Mouse (Mus musculus) lung, postnatal 4 days (tissue): ENCODE data around the gene Spryd4.
"Not testable (repeated sequence)": the region's sequence is repeated elsewhere in the genome, so short reads cannot be mapped to it uniquely, and the experiment has no call there.

Experiments used
- DNase-seq, 2 experiments: peaks; one replicate each; pipeline ENCODE4 v3.0.0; 2021

The Spryd4 gene

DNA sequence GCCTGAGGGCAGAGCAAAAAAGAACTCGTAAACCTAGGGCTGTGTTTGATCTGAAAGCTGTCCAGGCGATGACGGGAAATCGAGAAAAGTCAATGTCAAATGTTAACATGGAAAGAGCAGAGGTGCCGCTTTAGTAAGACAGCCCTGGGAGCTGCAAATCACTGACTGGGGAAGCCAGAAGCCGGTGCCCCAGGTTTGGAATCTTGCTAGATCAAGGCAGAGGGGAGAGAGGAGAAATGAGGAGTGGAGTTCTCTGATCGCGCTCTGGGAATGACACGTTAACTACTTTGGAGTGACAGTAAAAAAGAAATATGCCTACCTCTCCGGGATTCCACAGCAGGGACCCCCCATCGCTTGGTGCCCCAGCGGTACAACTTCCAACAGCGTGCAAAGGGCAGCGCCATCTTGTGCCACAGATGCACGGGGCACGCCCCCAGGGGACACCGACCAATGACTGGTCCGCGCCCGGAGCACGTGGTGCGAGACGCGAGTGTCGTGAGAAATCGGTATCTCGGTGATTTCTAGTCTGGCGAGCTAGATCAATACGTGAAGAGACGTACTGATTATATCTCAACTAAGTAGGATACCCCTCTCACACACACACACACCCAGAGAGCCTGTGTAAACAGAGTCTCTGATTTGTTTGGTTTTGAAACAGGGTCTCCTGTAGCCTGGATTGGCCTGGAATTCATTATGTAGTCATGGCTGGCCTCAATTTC is at the start of gene Spryd4:
TSS of gene Spryd4 (minus strand) at position 418 of the 719 bp plus-strand sequence.
- DNase-seq = peak; percentile 90 to 91

DNA sequence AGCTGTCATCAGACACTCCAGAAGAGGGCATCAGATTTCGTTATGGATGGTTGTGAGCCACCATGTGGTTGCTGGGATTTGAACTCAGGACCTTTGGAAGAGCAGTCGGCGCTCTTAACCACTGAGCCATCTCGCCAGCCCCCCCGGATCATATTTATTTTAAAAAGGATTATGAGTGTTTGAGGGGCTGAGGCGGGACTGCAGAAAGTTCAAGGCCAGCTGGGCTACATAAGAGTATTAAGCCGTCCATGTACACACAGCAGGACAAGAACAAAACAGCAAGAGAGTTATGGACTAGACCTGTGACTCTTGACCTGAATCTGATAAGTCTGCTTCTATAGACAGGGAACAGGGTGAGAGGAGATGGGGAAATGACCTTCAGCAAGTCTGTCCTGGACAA is 48.8 kb upstream of the Spryd4 start:
- DNase-seq = not testable (repeated sequence)

DNA sequence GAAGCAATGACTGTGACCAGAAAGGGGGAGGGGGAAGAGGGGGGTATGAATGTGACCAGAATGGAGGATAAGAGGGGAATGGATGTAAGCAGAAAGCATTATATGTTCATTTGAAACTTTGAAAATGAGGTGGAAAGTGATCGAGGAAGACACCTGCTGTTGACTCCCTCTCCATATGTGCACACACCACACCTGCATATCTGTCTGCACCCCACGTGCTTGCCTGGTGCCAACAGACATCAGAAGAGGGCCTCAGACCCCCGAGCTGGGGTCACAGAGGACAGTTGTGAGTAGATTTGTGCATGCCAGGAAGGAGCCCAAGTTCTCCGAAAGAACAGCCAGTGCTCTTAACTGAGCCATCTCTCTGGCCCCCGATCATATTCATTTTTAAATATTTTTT is 48.3 kb upstream of the Spryd4 start:
- no peak for DNase-seq

DNA sequence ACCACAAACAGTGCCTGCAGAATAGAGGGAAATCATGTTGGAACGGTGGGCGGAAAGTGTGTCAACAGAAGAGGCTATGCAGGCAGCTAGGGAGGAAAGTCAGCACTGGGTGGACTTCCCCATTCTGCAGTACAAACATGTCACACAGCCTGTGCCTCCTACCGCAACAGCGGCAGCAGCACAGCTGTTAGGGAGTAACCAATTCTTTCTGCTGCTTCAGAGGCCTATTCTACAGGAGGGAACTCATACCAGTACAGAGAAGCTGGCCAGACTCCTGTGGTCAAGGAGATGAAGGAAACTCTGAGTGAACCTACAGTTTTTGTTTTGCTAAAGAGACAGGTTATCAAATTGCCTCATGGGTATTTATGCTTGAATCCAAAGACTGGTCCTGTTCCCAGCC is 47.3 kb upstream of the Spryd4 start:
- peak in 1 of 2 experiments; percentile 31 for DNase-seq

DNA sequence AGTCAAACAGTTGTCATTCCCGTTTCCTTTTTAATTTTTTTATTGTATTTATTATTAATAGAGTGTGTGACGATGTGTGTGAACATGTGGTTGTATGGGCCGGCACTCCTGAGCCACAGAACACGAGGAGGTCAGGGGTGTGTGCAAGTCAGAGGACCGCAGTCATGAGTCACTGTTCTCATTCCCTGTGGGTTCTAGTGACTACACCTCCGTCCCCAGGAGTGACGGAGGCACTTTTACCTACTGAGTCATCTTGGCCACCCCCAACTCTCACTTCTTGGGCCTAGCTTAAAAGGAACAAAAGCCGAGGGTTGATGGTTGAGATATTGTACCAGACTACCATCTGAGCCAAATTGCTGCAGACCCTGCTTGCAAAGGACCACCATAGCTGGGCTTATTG is 44.7 kb upstream of the Spryd4 start:
- no peak for DNase-seq

DNA sequence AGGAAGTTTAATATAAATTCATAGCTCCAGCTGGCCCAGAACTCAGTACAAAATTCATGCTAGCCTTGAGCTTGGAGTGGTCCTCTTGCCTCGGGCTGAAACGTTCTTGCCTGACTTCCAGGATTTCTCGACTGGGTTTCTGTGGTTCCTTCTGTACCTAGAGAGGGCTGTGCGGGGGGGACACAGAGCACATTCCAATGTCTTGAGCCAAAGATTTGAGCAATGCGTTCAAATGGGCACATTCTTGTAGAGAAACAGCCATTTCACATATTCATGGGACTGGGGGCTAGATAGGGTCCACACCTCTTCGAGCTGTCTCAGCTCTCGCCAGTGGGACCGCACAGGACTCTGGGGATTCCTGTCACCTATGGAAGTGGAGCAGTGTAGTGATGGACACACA is 44.3 kb upstream of the Spryd4 start:
- no peak for DNase-seq

DNA sequence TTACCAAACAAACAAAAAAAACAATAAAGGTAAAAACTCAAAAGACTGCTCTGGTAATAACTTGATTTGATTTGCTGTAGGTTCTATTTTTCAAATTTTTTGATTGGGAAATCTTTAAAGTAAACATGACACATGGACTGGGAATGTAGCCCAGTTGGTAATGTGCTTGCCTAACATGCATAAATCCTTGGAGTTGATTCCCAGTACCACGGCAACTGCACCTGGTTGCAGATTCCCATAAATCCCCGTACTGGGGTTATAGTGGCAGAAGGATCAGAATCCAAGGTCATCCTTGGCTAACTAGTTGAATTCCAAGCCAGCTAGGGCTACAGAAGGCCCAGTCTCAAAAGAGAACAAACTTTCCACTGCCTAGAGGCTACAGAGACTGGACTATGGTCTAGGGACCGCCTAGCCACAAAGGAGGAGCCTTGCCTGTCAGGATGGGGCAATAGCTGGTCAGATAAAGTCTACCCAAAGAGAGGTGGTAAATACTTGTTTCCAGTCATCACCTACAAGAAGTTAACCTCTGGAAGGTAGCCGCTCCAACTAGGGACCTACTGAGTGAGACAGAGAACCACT is 42.2 kb upstream of the Spryd4 start, which contains the start of gene Apon:
TSS of gene Apon (plus strand) at position 420 of the 579 bp plus-strand sequence.
- DNase-seq = no peak

DNA sequence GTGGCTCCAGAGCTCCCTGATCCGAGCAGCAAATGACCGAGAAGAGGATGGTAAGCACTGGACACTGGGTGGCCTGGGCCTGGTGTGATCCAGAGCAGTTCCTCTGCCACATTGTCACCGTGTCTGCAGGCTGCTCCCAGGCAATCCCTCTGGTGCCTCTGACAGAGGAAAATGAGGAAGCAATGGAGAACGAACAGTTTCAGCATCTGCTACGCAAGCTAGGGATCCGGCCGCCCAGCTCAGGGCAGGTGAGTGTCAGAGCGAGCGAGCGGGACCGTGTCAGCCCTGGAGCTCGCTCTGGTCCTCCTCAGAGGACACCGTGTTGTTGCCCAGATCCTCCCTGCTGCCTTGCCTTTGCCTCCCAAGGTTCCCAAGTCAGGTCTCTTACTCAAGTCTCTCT is 39.0 kb upstream of the Spryd4 start:
- no peak for DNase-seq

DNA sequence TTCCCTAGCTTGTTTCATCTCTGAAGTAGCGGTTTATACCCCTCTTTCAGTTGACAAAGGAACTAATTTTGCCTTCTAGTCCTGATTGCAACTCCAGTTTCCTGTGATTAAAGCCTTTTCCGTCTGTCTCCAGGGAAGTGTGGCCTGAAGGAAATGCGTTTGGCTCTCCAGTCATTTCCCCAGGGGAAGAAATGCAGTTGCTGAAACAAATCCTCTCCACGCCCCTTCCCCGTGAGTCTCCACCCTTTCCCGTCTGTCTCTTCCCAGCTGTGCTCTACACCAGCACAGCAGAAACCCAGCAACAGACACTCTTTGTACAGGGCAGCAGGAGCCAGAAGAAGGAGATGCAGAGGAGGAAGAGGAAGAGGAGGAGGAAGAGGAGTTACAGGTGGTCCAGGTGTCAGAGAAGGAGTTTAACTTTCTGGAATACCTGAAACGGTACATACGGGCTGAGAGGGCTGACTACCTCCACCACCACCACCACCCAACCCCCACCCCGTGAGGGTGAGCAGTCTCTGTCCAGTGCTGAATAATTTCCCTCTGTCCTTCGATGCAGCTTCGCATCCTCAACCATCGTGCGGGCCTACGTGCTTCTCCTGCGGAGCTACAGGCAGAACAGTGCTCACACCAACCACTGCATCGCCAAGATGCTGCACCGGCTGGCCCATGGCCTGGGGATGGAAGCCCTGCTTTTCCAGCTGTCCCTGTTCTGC is 35.6 kb upstream of the Spryd4 start:
- DNase-seq = peak; percentile 56 to 65

DNA sequence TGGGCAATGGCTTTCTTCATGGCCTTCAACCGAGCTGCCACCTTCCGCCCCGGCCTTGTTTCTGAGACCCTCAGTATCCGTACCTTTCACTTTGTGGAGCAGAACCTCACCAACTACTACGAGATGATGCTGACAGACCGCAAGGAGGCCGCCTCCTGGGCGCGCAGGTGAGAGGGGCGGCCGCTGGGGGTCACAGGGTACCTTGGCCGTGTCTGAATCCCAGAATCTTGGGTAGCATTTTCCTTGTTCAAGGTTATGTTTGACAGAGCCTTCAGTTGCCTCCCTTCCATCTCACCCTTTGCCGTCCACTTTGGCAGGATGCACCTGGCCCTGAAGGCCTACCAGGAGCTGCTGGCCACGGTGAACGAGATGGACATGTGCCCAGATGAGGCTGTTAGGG is 32.5 kb upstream of the Spryd4 start:
- DNase-seq = no peak

DNA sequence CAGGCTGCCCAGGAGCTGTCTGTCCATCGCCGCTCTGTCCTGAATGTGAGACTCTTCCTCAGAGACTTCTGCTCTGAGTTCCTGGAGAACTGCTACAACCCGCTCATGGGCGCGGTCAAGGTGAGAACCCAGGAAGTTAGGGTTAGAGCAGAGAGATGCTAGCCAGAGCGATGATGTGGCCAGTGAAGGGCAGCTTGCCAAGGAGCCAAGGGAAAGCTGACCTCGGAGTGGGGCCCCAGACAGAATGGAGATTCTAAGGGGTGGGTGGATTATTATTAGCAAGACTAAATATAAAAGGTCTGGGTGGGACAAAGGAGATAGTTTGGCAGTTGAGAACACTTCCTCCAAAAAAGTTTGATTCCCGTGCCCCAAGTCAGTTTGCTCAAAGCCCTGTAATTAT is 31.6 kb upstream of the Spryd4 start:
- no peak for DNase-seq

DNA sequence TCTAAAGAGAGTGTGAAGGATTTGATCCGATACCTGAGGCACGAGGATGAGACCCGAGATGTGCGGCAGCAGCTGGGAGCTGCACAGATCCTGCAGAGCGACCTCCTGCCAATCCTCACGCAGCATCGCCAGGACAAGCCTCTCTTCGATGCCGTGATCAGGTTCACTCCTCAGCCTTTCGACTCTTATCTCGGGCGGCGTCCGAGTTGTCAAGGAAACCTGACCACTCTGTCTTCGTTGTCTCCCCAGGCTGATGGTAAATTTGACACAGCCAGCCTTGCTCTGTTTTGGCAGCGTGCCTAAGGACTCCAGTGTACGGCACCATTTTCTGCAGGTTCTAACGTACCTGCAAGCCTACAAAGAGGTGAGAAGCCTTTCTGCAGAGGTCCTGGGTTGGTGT is 28.5 kb upstream of the Spryd4 start:
- no peak for DNase-seq

DNA sequence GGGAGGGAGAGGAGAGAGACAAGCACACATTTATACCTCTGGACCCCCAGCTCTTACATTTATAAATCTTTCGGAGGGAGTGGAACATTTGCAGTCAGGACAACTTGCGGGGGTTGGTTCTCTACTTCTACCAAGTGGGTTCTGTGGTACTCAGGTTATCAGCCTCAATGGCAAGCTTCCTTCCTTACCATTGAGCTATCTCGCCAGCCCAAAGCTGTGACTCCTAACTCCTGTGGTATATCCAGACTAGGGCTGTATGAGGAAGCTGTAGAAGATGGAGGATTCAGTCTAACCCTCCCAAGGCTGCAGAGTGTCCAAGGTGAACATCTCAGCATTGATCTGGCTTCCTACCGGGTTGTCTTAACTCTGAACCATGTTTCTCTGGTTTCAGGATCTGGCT is 27.5 kb upstream of the Spryd4 start:
- DNase-seq = no peak

DNA sequence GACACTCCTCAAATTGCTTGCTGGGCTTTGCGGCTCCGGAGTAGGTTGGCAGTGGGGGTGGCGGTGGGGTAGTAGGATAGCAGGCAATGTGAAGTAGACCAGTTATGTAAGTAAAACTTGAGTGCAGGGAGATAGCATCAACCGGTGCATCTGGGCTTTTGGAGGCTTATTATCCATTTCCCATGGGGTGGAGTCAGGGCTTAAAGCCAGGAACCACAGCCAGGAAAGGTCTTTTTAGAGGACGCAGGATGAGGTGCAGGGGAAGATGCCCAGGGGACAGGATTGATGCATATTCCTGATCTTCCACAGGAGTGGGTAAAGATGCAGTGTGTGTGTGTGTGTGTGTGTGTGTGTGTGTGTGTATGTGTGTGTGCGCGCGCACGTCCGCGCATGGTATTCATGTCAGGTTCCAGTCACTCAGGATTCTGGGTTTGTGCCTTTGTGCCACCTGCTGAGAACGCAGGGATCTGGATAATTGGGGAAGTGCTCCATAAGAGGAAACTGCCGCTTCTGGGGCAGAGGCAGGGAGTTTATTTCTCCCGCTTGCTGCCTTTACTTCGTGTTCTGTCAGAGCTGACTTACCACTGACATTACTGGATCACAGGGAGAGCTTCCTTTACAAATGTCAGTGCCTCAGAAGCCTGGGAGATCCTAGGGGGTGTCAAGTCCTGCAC is 26.3 kb upstream of the Spryd4 start:
- no peak for DNase-seq

DNA sequence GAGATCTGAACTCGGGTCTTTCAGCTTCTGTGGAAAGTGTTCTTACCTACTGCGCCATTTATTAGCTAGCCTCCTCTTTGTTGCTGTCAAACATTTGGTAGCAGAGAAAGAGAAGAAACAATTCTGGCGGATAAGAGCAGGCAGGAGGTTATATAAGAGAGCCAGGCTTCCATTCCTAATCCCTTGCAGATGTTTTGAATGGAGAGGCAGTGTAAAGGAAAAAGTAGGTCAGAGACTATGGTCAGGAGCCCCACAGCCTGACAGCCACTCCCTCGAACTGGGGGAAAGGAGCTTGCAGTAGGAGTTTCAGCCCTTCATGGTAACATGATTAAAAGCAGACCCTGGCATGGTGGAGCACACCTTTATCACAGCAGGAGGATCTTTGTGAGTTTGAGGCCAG is 24.7 kb upstream of the Spryd4 start:
- no peak for DNase-seq

DNA sequence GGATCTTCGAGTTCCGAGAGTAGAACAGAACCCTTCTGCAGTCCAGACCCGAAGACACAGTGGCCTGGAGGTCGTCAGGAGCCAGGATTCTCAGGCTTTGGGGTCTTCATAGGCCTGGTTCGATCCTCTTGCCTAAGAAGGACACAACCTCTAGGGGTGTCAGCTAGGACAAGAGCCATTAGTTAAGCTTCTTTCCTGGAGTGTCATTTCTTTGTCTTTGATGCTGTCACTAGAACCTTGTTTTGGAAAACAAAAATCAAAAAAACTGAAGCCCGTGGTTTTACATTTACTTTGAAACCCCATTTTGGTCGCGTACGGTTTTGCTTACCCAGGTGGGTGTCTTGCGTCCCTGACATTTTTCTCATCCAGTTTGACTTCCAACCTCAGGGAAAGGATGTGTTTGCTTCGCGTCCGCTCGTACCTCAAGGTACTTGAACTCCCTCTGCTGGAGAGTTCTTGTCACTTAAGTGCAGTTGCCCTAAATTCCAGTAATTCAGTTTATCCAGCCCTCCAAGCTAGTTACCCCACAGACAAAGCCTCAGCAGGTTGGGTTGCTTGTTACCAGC is 20.9 kb upstream of the Spryd4 start:
- DNase-seq = peak in 1 of 2 experiments; percentile 72

DNA sequence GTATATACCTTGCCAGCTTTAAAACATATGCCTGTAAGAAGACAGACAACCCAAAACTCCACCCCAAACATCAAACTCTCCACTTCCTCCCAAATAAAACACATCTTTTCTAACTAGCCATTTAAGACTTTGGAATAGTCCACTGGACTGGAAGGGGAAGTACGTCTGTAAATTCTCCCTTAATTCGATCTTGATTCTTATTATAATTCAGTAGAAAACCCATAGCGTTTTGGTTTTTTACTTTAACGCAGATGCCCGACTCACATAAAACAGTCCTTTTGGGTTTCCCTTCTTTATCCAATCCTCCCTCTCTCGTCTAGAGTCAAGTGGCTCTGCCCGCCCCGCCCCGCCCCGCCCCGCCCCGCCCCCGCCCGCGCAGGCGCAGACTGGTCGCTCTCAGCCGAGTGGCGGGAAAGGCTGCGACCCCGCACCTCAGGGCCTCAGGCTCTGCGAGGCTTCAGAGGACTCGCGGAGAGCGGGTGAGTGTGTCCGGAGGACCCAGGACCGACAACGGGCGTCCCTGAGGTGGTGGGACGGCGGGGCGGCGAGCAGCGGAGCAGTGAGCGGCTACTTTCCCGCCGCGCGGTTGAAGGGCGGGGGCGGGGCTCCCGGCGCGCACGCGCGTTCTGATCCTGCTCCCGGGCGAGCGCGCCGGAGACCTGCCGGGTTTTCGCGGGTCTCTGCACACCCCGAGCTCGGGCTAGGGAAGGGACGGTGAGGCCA is 20.3 kb upstream of the Spryd4 start, which contains the start of gene Timeless:
TSS of gene Timeless (plus strand) at position 369 of the 723 bp plus-strand sequence.
- peak; percentile 90 to 91 for DNase-seq

DNA sequence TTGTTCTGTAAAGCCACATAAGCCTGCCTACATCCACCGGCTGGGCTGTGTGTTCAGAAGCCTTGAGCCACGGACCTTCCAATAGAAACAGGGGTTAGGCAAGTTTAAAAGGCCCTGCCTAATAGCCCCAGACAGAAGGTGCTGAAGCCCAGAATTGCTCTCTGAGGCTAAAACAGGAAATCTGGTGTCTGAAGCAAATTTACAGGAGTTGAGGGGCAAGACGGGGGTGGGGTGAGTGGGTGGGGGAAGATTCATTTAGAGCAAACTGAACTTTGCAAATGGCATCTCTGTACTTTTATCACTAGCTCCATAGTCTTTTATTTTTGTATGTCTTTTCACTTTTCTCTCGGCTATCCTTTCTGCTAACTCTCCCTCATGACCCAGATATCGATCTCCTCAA is 19.5 kb upstream of the Spryd4 start:
- no peak for DNase-seq

DNA sequence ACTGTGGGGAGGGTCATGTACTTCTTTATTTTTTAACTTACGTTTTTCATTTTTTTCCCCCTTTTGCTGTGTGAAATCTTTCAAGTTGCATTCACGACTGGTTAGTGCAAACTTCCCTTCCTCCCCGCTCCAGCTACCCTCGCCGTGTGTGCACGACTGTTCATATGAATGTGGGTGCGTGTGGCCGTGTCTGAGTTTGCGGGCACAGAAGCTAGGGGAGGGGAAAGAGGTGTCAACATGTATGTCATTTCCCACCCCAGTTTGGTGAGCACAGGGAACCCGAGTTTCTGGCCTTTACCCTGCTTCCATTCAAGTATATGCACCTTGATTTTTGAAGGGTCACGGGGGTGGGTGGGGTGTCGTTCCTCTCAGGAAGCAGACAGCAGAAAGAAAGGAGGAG is 19.0 kb upstream of the Spryd4 start:
- no peak for DNase-seq

DNA sequence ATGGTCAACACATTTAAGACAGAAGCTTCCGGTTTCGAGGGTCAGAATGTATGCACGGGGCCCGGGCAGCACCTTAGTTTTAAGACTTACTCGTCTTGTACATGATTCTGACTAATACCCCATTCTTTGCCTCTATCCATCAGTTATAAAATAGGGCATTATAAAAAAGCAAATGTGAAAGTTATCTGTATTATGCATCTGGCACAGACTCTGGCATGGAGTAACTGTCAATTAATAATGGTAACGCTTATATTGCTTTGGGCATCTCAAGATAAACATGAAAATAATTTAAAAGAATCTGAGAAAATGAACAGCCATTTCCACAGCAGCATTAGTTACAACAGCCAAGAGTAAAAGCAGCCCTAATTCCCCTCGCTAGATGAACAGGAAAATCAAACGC is 16.4 kb upstream of the Spryd4 start:
- no peak for DNase-seq

DNA sequence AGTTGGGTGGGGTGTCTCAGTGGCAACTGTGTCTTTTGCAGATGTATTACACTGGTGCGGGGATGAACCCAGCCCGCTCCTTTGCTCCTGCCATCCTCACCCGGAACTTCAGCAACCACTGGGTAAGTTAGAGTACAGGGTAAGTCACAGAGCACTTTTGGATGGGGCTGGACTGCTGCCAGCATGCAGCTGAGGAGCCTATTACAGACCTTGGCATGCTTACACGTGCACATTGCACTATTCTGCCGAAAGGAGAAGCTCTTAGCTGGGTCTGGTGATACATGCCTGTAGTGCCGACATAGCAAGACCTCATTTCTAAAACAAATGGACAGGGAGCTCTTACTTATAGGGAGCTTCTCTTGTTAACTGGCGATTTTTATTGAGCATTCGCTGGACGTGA is 16.0 kb upstream of the Spryd4 start:
- DNase-seq = no peak

DNA sequence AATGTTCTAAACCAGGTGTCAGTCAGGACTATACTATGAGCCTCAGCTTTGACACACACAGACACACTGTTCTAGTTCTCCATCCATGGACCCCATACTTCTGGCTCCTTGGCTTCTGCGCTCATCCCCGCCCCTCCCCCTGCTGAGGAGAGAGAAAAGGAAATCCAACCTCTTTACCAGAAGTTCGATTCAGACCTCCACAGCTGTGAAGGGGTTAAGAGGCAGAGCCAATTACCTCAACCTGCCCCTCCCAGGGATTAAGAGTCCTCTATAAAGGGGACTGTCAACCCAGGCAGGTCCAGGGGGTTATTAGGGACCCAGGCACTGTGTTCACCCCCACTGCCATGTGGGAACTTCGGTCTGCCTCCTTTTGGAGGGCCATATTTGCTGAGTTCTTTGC is 13.9 kb upstream of the Spryd4 start, which contains the start of gene Mip:
TSS of gene Mip (plus strand) at position 301 of the 400 bp plus-strand sequence.
- no peak for DNase-seq
